Mouse (Mus musculus) adrenal gland, postnatal 36 days (tissue): ENCODE measurements around the gene Lyrm2. TPM values are rescaled to one million over a fixed set of nuclear protein-coding genes. Genes with fewer than 3 reads are reported as not detected.

Experiments
- DNase-seq, 2 experiments: peaks; one replicate each; pipeline ENCODE4 v3.0.0; 2021; ENCODE audit warnings: mixed read lengths in 1 of 2
- long read RNA-seq, 2 experiments: library from polyadenylated mRNA; stranded (forward); transcript quantifications; one replicate each; pipeline ENCODE4 v2.0.0; 2021; ENCODE audit warnings: borderline sequencing depth in 2 of 2
- total RNA-seq, 2 experiments: library from RNA; stranded (reverse); gene quantifications; 2 replicates each; pipeline ENCODE4 v1.2.3; 2021

Gene Lyrm2
- 10 to 100 TPM; 36.0 to 60.4 TPM for total RNA-seq
- long read RNA-seq, experiment 1, transcript Lyrm2-201 (3 exons, 465 nt): major isoform, 30 of 32 reads
- long read RNA-seq, experiment 1, partial matches to known transcripts: 1 of 32 reads
- long read RNA-seq, experiment 1, other reads (novel, unspliced or antisense): 0 of 32 reads
- long read RNA-seq, experiment 2, transcript Lyrm2-201 (3 exons, 465 nt): major isoform, 14 of 14 reads
- long read RNA-seq, experiment 2, partial matches to known transcripts: 0 of 14 reads
- long read RNA-seq, experiment 2, other reads (novel, unspliced or antisense): 0 of 14 reads

DNA sequence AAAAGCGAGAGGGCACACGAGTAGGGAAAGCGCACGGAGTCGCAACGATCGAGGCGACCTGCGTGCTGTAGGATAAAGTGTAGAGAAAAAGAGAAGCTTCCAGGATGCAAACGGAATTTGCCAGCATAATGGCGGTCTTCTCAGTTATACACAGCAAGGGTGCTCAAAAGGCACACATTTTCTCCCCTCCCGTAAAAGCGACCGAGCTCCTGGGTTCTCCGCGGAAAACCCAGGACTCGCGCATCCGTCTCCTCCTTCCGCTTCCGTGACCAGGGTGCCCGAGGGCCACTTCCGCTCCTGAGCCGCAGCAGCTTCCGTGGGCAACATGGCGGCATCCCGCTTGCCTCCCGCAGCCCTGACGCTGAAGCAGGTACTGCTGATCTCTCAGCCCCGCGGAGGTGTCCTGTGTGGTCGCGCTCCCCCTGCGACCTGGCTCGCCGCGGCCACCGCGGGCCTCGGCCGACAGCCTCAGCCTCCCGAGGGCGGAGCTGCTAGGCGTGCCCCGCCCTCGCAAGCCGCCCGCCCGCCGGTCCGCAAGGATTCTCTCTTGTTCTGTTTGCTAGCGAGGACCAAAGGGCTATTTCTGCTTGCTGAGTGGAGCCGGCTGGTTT, at the start of gene Lyrm2:
Gene Lyrm2, plus strand, starts transcription at position 288 of the 611 bp plus-strand sequence.
- DNase-seq: peak; percentile 85 to 88

- DNase-seq: no peak
Measured at GRCm38 (mm10) chr4:32750711-32751110, 49.3 kb upstream of the Lyrm2 start.

DNA sequence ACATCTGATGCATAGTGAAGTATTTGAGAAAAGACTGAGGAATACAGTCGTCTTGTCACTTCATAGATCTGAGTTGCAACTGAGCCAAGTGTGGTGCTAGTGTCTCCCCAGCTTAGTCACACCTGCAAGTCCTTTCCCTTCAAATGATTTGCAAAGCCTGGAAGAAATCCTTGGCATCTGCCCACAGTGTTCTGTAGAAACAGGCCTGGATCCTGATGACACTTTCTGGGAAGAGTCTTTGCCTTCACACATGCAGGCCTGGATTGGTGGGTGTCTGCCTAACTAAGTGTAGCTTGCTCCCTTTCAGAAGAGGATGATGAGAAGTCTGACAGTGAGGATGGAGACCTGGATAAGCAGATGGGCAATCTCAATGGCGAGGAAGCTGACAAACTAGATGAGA, 42.6 kb upstream of the Lyrm2 start:
- DNase-seq: no peak

- no peak for DNase-seq
Measured at GRCm38 (mm10) chr4:32767471-32767870, 32.6 kb upstream of the Lyrm2 start.

- DNase-seq: no peak
Measured at GRCm38 (mm10) chr4:32768046-32768445, 32.0 kb upstream of the Lyrm2 start.

- no peak for DNase-seq
Measured at GRCm38 (mm10) chr4:32770284-32770810, 29.7 kb upstream of the Lyrm2 start.

DNA sequence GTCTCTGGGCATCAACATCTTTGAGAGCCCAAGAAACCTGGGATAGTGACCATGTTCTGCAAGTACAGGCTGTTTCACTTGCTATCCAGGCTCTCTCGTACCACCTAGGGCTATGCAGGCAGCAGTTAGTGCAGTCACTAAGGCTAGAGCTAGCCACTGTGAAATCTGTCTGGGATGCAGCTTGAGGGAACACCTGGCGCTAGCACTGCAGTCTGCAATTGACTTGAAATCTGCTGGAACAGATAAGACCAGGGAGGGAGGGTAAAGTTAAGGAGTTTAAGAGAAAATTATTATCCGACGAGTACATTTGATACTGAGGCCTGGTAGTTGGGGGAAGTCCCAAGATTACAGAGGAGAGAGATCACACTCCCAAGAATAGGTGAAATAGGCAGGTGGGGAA, 20.1 kb upstream of the Lyrm2 start:
- DNase-seq: no peak

DNA sequence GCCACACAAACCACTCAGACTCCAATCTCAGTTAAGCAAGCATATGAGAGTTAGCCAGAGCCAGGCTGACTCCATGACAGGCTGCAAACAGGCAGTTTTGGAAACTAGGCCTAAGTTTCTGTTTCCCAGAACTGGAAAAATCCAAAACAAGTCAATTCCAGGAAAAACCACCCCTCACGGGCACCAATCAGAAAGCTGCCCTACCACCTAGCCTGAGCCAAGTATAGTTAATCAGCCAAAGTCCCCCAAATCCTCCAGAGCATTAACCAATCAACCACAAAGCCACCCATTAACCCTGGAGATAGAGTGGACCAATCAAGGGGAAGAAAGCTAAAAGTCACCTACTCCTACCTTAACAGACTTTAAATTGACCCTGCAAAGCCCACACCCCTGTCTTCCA, 12.9 kb upstream of the Lyrm2 start:
- no peak for DNase-seq

GRCm38 (mm10) chr4:32789020-32789419, 11.0 kb upstream of the Lyrm2 start:
- no peak for DNase-seq

- DNase-seq: no peak
Measured at GRCm38 (mm10) chr4:32798976-32799375, 1.1 kb upstream of the Lyrm2 start.

GRCm38 (mm10) chr4:32800577-32801170, 621 bp downstream of the Lyrm2 start:
- DNase-seq: peak; percentile 2 to 6

GRCm38 (mm10) chr4:32817478-32817877, 17.4 kb downstream of the Lyrm2 start:
- no peak for DNase-seq

- DNase-seq: no peak
Measured at GRCm38 (mm10) chr4:32820676-32821075, 20.6 kb downstream of the Lyrm2 start.

DNA sequence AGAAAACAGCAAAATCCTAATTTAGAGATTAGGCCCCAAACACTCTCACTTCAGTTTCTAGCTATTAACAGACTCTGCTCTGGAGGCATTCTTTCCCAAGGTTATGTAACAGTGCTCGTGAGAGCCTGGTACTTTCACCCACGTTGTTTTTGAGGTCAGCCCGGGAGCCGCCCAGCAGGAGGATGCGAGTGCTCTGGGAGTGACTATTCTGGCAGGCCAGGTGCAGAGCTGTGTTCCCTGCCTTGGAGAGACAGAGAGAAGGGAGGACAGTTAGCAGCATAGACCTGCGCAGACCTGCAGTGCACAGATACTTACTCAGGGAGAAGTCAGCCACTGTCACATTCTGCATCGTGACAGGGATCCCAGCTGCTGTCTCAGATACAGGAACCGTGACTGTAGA, 24.2 kb downstream of the Lyrm2 start:
- no peak for DNase-seq

- no peak for DNase-seq
Measured at GRCm38 (mm10) chr4:32826925-32827324, 26.9 kb downstream of the Lyrm2 start.

DNA sequence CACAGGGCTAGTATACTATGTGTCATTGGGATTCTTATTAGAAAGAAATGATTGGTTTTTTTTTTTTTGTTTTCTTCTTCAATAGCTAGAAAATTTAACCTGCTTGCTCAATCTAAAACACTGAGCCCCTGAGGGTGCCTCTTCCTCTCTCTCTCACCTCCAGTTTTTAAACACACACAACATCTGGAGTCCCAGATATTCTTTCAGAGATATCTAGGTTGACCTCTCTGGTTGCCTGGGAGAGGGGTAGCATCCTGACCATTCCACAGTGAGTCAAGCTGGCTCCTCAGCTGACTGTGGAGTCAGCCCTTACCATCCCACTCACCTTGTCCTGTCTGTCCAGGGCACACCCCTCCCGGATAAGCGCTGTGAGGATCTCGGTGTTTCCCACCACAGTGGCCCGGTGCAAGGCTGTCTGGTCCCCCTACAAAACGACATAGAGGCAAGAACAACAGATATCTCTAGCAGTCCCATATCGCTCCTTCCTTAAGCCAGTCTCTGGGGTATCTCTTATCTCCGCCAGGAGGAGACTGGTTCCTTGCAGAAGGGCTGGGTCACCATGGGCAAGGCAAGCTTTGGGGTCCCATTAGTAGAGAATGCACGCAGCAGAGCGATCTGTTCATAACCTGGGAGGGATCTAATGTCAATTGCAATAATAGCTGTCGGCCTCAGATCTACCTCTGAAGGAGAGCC, 28.5 kb downstream of the Lyrm2 start:
- DNase-seq: no peak

GRCm38 (mm10) chr4:32829316-32829715, 29.3 kb downstream of the Lyrm2 start:
- DNase-seq: no peak

- no peak for DNase-seq
Measured at GRCm38 (mm10) chr4:32833494-32834282, 33.6 kb downstream of the Lyrm2 start.

GRCm38 (mm10) chr4:32834541-32834940, 34.5 kb downstream of the Lyrm2 start:
- DNase-seq: no peak

DNA sequence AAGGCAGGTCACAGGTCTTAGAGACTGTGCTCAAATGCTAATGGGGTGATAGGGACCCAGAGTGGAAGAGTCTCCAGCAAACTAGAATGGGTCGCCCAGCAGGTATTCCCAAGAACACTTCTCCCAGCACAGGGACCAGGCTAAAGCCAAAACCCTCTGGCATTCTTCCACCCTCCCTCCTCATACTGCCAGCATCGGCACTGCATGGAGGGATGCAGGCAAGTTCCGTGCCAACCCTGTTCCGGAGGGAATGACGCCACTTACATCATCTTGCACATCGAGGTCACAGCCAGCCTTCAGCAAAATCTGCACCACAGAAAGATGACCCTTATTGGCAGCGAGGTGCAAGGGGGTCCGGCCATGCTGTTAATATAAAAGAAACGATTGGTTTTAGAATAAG, 36.0 kb downstream of the Lyrm2 start:
- DNase-seq: no peak

DNA sequence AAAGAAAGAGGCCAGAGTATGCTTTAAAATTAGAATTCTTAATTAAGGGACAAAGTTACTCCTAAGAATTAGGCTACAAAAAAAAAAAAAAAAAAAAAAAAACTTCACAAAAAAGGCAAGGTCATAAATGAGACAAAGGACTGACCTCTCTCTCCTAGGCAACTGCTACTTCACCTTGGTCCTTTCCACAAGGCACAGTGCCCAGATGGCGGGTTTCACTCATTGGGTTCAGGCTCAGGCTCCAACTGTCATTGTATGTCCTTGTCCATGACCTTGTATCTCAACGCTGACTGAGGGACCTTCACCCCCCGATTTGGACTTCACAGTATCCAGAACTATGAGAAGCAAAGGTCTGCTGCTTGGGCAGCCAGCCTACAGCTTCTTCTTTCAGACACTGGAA, 38.3 kb downstream of the Lyrm2 start:
- peak in 1 of 2 experiments; percentile 68 for DNase-seq
